Mouse (Mus musculus) gastrocnemius, adult 2 months (tissue): Measurements from ENCODE around the gene Gm12184. TPM values are rescaled to one million over a fixed set of nuclear protein-coding genes. Genes with fewer than 3 reads are reported as not detected.
"Not testable (repeated sequence)": the region's sequence is repeated elsewhere in the genome, so short reads cannot be mapped to it uniquely, and the experiment has no call there.

Experiments used
- DNase-seq: peaks from one replicate; pipeline ENCODE4 v3.0.0; 2022
- H3K27ac ChIP-seq: fragments of 200-600 bp; 2 replicates; pipeline ENCODE4 v1.8.1; 2022; ENCODE audit warnings: mild to moderate bottlenecking
- H3K4me3 ChIP-seq: fragments of 200-600 bp; 2 replicates; pipeline ENCODE4 v1.8.1; 2022; ENCODE audit warnings: mild to moderate bottlenecking, moderate library complexity
- CTCF ChIP-seq: fragments of 200-600 bp; IDR thresholded peaks from 2 replicates; pipeline ENCODE4 v1.8.1; 2022; ENCODE audit warnings: antibody characterized with exemption, mild to moderate bottlenecking, moderate library complexity
- intact Hi-C: fragments of 180-260 bp; cut with DNase I; formaldehyde crosslinking; loops from one replicate; pipeline ENCODE4 v1.15.1; 2025
- total RNA-seq, 2 experiments: library from RNA; stranded (reverse); gene quantifications; 2 replicates each; pipeline ENCODE4 v1.2.3; 2021

Gene Gm12184
- total RNA-seq, 2 experiments from 2014 or later: 1.5 to 2.2 TPM

DNA sequence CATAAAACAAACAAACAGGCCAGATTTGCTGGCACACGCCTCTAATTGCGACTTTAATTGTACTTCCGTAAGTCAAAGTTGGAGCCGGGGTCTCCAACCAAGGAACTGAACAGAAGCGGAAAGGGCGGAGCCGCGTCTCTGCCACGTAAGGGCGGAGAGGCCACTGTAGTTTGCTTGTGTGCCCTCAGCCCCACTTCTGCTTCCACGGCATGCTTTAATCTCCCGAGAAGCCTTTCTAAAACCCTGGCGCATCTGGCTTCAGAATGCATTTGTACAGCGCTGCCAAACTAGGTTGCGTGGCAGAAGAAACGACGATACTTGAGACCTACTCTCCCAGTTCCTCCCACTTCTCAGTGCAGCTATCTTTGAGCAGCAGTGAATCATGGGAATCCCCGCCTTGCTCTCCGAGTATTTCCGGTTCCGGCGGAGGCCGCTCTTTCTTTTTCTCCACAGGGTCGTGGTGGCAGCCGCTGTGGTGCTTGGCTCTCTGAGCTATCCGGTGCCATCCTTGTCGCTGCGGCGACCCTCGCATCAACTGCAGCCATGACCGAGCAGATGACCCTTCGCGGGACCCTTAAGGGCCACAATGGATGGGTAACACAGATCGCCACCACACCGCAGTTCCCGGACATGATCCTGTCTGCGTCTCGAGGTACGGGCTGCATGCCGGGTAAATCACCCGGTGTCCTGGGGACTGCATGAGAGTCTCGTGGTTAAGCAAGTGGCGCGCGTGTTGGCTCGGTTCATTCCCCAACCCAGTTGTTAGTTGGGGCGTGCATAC lies 26.3 kb downstream of the Gm12184 start, which contains the start of gene Rack1:
TSS of gene Rack1 (plus strand) at position 412 of the 781 bp plus-strand sequence.
- peak within 1 kb of the TSS; percentile 92 for H3K4me3 ChIP-seq
- peak within 1 kb of the TSS; percentile 96 for H3K27ac ChIP-seq
- TF ChIP-seq CTCF: no peak
- DNase-seq: peak; percentile 92
- intact Hi-C loops: no loop called here

DNA sequence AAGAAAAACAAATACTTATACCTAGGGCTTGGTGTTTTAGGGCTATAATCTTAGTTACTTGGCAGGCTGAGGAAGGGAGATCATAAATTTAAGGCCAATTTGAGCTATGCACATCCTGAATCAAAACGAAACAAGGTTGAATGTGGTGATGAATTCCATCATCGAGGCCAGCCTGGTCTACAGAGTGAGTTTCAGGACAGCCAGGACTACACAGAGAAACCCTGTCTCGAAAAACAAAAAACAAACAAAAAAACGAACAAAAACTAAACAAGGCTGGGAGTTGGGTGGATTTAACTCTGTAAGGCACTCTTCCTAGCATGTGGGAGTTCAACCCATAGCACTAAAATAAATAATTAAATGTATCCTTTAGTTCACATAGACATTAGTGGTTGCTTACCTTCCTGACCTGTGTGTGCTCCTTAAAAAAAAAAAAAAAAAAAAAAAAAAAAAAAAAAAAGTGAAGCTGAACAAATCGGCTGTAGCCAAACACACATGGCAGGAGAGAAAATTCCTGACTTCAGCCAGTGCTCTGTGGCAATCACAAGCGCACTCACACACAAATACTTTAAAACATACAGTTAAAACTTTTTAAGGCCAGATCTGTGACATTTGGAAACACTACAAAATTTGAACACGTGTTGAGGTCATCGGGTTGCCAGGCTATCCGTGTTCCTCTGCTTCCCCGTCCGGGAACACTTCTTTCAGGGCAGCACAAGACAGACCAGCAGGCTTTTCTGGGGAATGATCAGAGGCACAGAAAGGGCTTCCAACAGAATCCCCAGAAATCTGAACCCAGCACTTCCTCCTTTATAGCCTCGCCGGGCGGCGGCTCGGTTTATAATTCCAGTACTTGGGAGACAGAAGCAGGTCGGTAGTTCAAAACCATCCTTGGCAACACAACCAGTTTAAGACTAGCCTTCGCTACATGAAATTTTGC lies 27.2 kb downstream of the Gm12184 start:
- TF ChIP-seq CTCF: no peak
- H3K27ac ChIP-seq: peak overlapping the region; percentile 96
- no peak for DNase-seq
- intact Hi-C loops: no loop called here
- peak overlapping the region; percentile 92 for H3K4me3 ChIP-seq

DNA sequence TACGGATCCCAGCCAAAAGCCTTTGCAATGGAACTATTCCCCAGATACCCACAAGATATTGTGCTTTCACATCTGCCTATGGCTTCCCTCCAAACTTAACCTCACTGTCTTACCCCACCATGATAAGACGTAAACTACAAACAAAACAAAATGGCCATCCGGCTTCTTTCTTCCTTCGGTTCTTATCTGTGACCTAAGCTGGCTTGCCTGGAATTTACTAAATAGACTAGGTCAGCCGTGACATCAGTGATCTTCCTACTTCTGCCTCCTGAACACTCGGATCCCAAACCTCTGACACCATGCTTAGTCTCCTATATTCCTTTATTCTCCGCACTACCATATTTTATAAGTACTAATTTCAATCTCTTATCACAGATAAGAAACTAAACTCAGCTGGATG lies 28.1 kb downstream of the Gm12184 start:
- intact Hi-C loops: no loop called here
- H3K27ac ChIP-seq: peak overlapping the region; percentile 96; the same call in 1 of the 2 replicates
- DNase-seq: no peak
- peak overlapping the region; percentile 92 for H3K4me3 ChIP-seq
- TF ChIP-seq CTCF: no peak

DNA sequence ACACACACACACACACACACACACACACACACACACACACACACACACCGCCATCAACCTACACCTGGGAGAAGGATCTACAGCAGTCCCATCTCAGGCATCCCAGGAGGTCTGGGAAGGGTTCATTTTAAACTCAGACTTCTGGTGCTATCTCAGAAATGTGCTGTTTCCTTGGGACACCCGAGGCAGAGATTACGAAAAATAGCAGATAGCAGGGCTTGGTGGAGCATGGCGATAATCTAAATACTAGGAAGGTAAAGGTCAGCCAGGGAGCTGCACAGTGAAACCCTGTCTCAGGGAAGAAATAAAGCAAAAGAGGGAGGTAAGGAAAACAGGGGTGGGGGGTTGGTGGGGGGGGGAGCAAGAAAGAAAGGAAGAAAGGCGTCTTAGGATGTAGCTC lies 29.2 kb downstream of the Gm12184 start:
- no peak overlapping the region for H3K27ac ChIP-seq
- TF ChIP-seq CTCF: no peak
- H3K4me3 ChIP-seq: no peak overlapping the region
- intact Hi-C loops: no loop called here
- no peak for DNase-seq

DNA sequence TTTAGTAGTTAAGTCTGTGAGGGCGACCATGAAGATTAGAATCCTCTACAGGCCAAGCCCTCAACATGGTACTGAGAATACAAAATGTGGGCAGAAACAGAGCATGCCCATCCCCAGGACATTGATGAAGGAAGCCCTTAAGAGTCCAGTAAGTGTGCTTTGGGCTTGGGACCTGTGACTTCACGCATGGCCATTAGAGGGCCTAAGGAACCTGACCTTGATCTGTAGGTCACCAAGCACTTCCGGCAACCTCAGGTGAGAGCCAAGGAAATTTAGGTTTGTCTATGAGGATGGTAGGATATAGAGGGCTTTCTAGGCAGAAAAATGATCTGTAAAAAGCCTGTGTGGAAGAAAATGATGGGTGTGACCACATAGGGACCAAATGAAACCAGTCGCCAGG lies 30.2 kb downstream of the Gm12184 start:
- no peak for DNase-seq
- intact Hi-C loops: no loop called here
- H3K27ac ChIP-seq: no peak overlapping the region

DNA sequence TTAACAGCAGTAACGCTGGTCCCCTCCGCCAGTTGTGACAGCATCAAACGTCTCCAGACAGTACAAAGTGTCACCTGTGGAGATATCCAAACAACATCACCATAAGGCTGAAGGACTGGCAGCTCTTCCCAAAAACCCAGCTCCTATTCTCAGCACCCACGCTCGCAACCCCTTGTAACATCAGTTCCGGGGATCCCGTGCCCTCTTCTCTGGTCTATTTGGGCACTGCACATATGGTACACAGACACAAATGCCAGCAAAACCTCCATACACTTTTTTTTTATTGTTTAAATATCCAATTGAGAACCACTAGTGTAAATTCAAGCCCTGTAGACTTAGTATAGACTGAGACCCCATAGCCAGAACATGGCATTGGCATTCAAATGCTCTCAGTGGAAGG lies 31.2 kb downstream of the Gm12184 start:
- Histone ChIP-seq H3K27ac (no peak overlapping the region), H3K4me3 (no peak overlapping the region)
- intact Hi-C loops: no loop called here
- no peak for DNase-seq
- TF ChIP-seq CTCF: peak; percentile 47

More for the DNA sequence above, 30.2 kb downstream of the Gm12184 start:
- TF ChIP-seq CTCF: peak; percentile 3; the same call in 1 of the 2 replicates
- H3K4me3 ChIP-seq: no peak overlapping the region

DNA sequence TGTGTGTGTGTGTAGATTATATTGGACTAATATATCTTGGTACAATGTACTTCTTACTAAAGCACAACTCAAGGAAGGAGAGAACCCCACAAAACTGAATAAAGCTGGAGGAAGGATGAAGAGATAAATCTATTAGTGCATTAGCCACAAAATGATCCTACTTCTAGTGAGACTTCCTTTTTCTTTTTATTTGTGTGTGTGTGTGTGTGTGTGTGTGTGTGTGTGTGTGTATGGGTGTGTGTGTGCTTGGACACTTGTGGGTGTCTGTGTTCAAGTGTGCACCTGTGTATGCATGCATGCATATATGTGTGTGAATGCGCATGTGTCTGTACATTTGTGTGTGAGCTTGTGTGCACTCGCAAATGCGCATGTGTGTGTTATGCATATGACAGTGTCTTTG lies 33.3 kb downstream of the Gm12184 start:
- no peak for DNase-seq
- intact Hi-C loops: no loop called here
- Histone ChIP-seq H3K4me3 (no peak overlapping the region), H3K27ac (no peak overlapping the region)
- TF ChIP-seq CTCF: no peak

DNA sequence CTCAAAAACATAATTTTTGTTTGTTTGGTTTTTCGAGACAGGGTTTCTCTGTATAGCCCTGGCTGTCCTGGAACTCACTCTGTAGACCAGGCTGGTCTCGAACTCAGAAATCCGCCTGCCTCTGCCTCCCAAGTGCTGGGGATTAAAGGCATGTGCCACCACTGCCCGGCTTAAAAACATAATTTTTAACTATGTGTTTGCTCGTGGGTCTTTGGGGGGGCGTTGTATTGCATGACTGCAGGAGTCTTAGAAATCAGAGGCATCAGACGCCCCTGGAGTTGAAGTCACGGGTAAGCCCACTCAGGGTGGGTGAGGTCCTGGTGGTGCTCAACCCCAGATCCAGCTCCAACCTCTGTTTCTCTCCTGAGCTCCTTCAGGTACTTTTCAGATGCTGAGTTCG lies 34.6 kb downstream of the Gm12184 start:
- H3K27ac ChIP-seq, H3K4me3 ChIP-seq, DNase-seq, intact Hi-C loops: not testable (repeated sequence)

DNA sequence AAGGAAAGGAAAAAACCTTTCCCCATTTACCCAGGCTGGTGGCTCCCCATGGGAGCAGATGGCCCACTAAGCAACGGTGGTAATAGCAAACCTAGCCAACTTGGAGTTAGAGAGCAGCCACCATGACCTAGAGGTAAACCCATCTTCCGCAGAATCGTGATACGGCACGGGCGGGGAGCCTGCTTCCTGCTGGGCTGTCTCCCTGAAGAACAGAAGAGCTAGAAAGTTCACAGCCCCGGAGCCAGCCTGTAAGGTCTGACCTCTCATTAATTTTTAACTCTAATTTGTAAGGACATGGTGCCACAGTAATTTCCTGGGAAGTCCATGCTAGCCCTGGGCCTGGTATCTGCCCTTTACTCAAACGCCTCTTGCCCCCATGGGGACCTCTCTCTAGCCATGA lies 35.5 kb downstream of the Gm12184 start:
- Histone ChIP-seq H3K27ac (no peak overlapping the region), H3K4me3 (no peak overlapping the region)
- intact Hi-C loops: no loop called here

DNA sequence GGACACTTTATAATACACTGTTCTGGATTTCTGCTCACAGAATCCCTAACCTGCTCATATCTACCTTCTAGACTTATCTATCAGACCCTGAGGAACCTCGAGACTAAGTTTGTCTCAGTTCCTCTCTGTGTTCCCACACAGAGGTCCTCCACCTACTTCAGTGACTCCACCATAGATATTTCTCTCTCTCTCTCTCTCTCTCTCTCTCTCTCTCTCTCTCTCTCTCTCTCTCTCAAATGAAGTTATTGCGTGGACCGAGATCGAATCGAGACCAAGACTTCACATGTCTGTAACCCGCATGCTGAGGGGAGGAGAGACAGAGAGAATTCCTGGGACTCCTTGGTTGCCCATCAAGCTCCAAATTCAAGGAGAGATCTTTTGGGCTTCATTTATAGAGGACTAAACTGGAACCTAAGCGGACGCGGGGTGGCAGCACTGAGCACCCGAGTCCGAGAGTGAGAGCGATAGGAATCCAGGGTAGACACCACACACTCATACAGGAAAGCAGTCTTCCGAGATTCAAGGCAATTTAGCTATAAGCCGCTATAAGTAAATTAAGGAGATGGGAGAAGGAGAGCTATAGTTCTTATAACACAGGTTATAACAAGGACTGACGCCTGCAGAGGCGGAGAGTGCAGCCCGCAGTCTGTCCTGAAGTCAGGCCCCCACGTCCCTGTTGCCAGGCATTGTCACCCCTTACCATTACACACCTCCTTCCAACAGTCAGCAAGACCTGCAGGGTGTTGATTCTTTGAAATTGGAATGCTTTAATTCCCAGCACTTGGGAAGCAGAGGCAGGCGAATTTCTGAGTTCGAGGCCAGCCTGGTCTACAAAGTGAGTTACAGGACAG lies 36.3 kb downstream of the Gm12184 start:
- Histone ChIP-seq H3K4me3 (peak overlapping the region; percentile 55), H3K27ac (peak overlapping the region; percentile 43; the same call in 1 of the 2 replicates)
- peak; percentile 91 for TF ChIP-seq CTCF
- intact Hi-C loops: loop anchor here (1.0 kb wide), 1 partner anchor 69 kb away; no protein-coding TSS in a partner anchor
- peak; percentile 88 for DNase-seq

More for the DNA sequence above, 35.5 kb downstream of the Gm12184 start:
- no peak for DNase-seq
- TF ChIP-seq CTCF: no peak

DNA sequence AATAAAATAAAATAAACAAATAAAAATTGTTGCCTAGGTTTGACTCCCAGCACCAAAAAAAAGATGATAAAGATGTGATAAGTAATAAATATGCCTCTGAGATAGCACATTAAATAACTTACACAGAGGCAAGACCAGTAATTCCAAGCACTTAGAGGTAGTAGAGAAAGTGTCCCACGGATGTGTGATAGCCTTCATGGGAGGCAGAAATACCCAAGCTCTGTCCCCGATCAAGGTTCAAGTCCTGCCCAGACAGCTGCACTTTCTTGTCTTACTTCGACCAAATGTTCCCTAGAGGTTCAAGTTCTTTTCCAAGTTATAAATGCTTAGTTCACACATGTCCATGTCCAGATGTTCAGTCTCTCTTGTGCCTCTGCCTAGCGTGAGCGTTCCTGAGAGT lies 37.2 kb downstream of the Gm12184 start:
- Histone ChIP-seq H3K4me3 (no peak overlapping the region), H3K27ac (no peak overlapping the region)
- no peak for DNase-seq
- TF ChIP-seq CTCF: no peak
- intact Hi-C loops: loop anchor here (1.0 kb wide), 1 partner anchor 70 kb away; no protein-coding TSS in a partner anchor
